Mouse (Mus musculus) layer of hippocampus, adult 2 months (tissue): Measurements from ENCODE around the gene Mlec. TPM values are rescaled to one million over a fixed set of nuclear protein-coding genes. Genes with fewer than 3 reads are reported as not detected.

Experiments
- DNase-seq, 2 experiments: peaks; one replicate each; pipeline ENCODE4 v3.0.0; 2022; ENCODE audit warnings: low spot score in 2 of 2
- H3K27ac ChIP-seq: fragments of 200-600 bp; 2 replicates; pipeline ENCODE4 v1.8.1; 2022
- H3K4me3 ChIP-seq: fragments of 200-600 bp; 2 replicates; pipeline ENCODE4 v1.8.1; 2022; ENCODE audit warnings: mild to moderate bottlenecking
- CTCF ChIP-seq: fragments of 200-600 bp; conservative IDR thresholded peaks from 2 replicates; pipeline ENCODE4 v1.8.1; 2022; ENCODE audit warnings: antibody characterized with exemption, mild to moderate bottlenecking, moderate library complexity
- long read RNA-seq, 2 experiments: library from polyadenylated mRNA; stranded (forward); transcript quantifications; one replicate each; pipeline ENCODE4 v2.0.0; 2021; ENCODE audit warnings: borderline mapping rate in 2 of 2
- total RNA-seq, 2 experiments: library from RNA; stranded (reverse); gene quantifications; 2 replicates each; pipeline ENCODE4 v1.2.3; 2021

Mlec gene
- total RNA-seq: 10 to 100 TPM; 75.7 to 84.7 TPM
- long read RNA-seq, experiment 1, full-length matches to known transcripts: 23 of 39 reads
- long read RNA-seq, experiment 1, partial matches to known transcripts: 0 of 39 reads
- long read RNA-seq, experiment 1, other reads (novel, unspliced or antisense): 16 of 39 reads
- long read RNA-seq, experiment 2, full-length matches to known transcripts: 36 of 65 reads
- long read RNA-seq, experiment 2, partial matches to known transcripts: 2 of 65 reads
- long read RNA-seq, experiment 2, other reads (novel, unspliced or antisense): 27 of 65 reads

DNA sequence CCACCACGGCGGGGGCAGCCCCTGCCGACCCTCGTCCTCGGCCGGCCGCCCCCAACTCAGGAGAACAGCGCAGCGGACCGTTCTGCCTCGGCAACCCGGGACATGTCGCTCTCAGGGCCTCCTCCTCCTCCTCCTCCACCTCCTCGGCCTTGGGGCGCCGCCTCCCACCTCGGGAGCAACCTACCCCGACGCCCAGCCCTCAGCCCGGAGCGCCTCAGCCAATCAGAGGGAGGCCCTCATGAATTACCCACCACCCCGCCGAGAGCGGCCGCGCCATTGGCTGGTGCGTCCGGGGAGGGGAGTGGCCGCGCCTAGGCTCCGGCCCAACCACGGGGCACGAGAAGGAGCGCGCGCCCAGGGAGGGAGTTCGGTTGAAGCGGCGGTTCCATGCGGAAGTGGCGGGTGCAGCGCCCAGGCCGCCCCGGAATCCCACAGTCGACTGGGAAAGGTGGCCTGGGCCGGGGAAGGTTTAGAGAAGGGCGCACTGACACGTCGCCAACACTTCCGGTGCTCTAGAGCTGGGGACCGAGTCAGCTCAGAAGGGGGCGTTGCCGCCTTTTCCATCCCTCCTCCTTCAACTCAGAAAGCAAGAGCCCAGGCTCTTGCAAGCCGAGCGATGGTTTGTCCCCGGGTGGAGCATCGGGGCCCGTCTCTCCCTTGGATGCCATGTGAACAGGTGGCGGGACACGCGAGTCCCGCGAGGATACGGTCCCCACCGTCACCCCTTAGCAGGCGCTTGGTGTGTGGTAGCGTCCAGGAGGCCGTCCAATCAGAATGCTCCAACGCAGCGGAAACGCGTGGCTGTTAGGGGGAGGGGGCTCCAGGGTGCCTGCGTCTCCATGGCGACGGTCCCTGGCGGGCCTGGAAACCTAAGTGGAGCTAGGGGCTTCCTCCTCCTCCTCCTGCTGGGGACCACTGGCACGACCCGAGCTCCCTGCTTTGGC, at the start of gene Mlec:
TSS of gene Mlec (minus strand) at position 140 of the 944 bp plus-strand sequence.
- TF ChIP-seq CTCF: peak; percentile 36
- peak within 1 kb of the TSS; percentile 86 for H3K4me3 ChIP-seq
- peak; percentile 99 for DNase-seq
- peak within 1 kb of the TSS; percentile 98 for H3K27ac ChIP-seq

DNA sequence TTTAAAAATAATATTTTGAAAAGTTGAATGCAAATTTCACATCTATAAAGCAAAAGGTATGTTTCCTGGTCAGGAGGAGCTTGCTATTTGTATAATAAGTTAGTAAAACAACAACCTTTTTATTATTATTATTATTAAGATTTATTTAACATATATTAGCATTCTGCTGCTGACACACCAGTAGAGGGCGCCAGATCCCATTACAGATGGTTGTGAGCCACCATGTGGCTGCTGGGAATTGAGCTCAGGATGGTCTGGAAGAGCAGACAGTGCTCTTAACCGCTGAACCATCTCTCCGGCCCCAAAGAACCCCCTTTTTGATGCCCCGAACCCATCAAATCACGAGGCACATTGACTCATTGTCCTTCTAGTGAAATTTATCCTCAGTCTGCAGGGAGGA, 49.3 kb upstream of the Mlec start:
- peak; percentile 69 for TF ChIP-seq CTCF
- Histone ChIP-seq H3K4me3 (no peak overlapping the region), H3K27ac (peak overlapping the region; percentile 73)
- DNase-seq: no peak

DNA sequence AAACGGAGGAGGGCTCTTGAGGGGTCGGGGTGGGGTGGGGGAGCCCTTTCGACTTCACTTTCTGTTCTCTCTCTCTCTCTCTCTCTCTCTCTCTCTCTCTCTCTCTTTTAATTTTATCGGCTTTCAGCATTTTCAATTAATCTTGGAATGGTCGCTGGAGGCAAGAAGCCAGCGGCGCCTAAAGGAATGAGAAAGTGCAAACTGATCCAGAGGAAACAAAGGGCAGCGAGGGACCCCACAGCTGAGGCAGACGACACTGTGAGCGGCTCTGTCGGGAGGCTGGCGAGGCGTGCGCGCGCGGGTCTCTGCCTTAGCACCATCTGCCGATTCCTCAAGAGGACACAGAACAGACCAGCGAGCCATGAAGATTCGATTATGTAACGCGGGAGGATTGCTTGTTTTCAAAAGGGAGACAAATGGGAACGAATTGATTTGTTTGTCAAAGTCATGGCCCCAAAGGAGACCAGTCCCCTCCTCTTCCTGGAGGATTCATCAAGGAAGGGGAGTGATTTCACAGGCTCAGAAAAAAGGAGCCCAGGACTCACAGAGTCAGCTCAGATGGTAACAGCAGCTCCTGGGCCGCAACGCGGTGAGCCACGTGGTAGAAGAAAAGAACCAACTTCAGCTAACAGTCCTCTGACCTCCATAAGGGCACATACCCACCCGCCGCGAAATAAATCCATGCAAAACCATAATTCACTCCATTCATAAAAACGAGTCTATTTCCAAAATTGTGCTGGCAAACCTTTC, 46.8 kb upstream of the Mlec start:
- peak in 1 of 2 experiments; percentile 51 for DNase-seq
- Histone ChIP-seq H3K27ac (peak overlapping the region; percentile 66), H3K4me3 (peak overlapping the region; percentile 41)
- no peak for TF ChIP-seq CTCF

DNA sequence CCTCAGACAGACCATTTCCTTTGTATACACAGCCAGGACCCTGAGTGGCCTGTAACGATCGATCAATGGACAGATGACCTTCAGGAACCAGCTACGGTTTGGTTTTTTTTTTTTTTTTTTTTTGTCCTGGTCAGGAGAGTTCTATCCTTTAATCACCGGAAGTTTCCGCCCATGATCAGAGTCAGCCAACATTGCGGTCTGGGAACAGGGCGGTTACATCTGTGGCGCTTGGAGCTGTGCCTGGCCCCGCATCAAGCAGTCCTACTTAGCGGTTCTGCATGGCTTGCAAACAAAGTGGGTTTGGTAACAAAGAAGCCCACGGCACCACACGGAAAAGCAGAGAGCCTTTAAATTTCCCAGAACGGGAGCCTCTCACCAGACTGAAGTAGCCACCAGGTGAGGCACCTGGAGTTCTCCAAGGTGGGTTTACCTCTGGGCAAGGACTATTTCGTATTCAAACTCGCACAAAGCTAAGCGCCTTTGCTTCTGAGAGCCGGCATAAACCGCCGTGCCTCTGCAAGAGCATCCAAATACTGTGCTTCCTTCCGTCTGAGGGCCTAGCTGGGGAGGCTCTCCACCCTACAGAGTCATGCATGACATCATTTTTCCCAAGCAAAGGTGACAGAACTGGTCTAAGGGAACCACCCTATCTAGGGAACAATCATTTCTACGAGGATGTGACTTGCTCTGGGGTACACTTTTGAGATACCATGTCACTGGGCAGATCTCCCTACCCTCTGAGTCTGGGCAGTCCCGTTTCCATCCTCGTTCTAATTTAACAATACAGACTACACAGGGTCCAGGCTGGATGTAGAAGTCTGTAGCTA, 46.0 kb upstream of the Mlec start:
- no peak for DNase-seq
- TF ChIP-seq CTCF: no peak
- H3K4me3 ChIP-seq: peak overlapping the region; percentile 22; the same call in 1 of the 2 replicates
- peak overlapping the region; percentile 66 for H3K27ac ChIP-seq

DNA sequence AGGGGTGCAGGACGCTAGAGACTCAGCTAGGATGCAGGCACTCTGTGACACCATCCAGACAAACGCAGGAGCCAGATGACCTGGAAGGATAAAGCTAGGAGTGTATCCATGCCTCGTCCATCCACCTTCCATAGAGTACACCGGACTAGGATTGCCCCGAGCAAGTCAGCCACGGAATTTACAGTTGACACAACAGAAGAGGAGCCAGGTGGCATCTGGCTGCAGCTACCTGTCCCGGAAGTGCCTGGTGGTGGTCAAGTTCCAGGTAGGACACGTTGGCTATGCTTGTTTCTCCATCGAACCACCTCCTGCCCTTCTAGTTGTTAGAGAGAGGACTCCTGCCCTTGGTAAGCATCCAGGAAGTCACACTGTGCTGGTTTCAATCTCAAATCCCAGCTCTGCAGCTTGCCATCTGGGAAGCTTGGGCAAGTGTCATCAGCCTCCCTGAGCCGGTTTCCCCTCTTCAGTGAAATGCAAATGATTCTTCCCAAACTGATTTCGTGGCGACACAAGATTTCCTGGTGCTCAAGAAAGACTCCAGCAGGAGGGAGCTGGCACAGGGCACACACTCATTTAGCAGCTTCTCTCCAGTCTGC, 36.7 kb upstream of the Mlec start:
- Histone ChIP-seq H3K4me3 (peak overlapping the region; percentile 65), H3K27ac (peak overlapping the region; percentile 86; the same call in 1 of the 2 replicates)
- no peak for DNase-seq
- no peak for TF ChIP-seq CTCF

DNA sequence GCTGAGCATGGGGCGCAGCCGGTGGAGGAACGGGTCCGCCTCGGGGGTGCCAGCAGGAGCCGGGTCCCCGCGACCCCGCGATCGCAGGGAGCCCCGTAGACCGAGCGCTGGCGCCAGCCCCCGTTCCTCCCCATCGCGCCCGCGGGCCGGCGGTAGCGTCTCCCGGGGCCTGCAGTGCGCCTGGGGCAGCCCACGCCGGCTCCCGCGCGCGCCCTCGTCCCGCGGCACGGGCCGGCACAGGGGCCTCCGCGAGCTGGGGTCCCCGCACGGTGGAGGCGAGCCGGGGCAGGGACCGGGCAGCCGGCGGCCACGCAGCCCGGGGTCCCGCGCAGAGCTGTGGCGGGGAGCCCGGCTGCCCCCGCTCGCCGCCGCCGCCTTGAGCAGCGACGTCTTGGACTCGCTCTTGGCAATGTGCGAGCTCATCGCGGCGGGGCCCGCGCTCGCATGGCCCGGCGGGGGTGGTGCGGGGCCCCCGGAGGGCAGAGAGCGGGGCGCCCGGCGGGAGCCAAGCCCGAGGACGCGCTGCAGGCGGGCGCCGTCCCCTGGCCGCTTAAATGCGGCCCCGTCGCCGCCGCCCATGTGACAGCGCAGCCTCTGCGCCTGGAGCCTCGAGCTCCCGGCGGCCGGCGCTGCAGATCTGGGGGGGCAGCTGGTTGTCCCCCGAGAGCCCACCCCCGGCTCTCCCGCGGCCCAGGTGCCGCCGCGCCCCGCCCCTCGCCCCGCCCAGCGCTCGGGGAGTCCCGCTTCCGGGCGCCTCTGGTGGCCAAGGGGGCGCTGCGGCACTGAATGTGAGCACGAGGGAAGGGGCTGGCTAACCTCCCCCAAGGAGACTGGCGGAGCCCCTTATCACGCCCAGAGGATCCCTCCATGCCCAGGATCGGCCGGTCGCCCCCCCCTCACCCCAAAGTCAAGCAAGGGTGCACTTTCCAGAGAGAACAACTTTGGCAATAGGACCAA, 36.0 kb upstream of the Mlec start, which contains the start of gene Cabp1:
TSS of gene Cabp1 (minus strand) at position 713 of the 957 bp plus-strand sequence.
- DNase-seq: peak; percentile 54 to 70
- H3K4me3 ChIP-seq: peak within 1 kb of the TSS; percentile 65
- peak within 1 kb of the TSS; percentile 86 for H3K27ac ChIP-seq
- TF ChIP-seq CTCF: peak; percentile 75

DNA sequence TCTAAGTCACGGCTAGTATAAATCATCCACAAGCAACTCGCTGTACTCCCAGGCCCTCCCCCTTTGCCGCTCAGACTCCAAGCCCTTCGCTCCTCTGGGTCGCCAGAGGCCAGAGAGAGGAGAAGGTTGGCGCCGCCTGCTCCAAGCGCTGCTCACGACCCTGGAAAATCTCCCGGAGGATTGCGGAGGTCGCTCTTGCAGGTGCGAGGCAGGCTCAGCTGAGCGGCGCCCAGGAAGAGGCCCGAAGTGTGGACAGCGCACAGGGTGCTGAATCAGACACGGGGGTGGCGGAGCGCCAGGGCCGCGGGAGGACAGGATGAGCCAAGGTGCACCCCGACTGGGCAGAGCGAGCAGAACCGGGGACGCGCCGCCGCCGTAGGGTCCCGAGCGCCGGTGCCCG, 35.2 kb upstream of the Mlec start:
- TF ChIP-seq CTCF: no peak
- Histone ChIP-seq H3K4me3 (peak overlapping the region; percentile 65), H3K27ac (peak overlapping the region; percentile 86)
- DNase-seq: no peak

DNA sequence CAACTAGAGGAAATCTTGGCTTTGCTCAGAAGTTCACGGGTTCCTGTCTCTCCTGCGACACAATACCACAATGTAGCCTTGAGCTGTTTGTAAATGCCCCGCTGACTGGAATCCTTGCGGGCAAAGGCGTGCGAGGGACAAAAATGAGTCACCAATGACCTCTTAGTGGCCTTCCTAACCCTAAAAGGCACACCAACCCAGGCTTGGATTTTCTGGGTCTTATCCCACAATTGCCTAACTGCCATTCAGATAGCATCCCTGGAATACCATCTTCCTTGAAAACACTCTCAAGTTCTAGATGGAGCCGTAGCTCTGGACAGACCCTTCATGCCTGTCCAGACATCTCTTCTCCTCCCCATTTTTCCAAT, 34.8 kb upstream of the Mlec start:
- no peak for DNase-seq
- Histone ChIP-seq H3K27ac (peak overlapping the region; percentile 86; the same call in 1 of the 2 replicates), H3K4me3 (peak overlapping the region; percentile 65)
- no peak for TF ChIP-seq CTCF

DNA sequence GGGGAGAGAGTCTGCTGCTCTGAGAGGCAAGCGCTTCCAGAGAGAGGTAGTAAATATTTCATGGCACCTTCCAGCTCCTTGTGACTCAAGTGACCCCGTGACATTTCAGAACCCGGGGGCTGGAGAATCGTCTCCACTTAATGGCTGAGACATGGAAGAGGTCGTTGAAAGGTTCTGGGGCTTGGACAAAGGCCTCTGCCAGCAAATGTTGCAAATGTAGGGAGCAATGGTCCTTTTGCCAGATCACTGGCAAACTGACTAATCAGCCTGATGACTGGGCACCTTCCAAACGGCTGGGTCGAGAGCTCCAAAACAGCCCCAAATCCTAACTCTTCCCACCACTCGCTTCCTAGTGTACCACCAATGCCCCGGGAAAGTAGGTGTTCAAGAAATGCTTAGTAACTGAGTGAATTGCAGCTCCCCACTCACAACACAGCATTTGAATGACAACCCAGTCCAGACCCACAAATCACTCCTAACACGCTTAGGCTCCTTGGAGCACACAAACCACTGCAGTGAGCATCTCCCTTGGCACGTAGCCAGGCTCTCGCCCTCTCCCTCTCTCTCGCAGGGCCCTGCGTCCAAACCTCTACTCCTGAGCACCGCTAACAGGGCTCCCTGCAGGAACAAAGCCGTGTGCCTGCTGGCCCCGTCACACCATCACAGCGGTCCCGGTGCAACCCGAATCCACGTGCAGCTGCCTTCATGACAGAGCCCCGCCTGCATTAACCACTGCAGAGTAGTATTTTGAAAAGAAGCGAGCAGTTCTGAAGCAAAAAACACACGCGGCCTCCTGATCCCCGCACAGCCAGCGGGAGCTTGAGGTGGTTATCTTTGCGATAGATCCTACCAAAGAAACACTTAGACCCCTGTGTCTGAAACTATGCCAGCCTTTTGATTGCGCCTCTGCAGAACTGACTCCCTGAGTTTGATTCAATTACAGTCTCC, 34.2 kb upstream of the Mlec start:
- 0 out of 2 replicates have a peak overlapping the region, but pooled peaks have one; percentile 5 for H3K27ac ChIP-seq

DNA sequence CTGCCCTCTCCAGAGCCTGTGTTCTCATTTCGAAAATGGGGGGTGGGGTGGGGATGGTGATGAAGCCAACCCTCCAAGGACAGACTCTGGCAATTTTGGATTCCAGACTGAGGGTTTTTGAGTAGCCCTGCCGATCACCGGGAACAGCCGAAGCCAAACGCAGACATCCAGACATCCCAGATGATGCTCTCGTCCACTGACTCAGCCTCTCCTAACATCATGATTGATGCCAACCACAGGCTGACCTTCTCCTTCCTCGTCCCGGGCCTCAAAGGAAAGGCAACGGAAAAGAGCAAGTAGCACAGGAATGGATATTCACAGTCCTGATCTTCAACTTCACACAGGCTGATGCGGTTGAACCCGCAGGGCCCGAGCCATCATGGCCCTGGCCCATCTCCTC, 32.1 kb upstream of the Mlec start:
- Histone ChIP-seq H3K27ac (no peak overlapping the region), H3K4me3 (no peak overlapping the region)
- TF ChIP-seq CTCF: no peak
- DNase-seq: no peak

More for the DNA sequence above, 34.2 kb upstream of the Mlec start:
- no peak for TF ChIP-seq CTCF
- peak overlapping the region; percentile 65 for H3K4me3 ChIP-seq
- no peak for DNase-seq
